ENCODE assay signal across 25 mouse cellular contexts in genomic region chr9:94615205-94615604, GRCm38 (mm10). TPM values are rescaled to one million over a fixed set of nuclear protein-coding genes. Genes with fewer than 3 reads are reported as not detected.
DNase-seq lines count a peak whose midpoint lies in the region; ATAC-seq and TF ChIP-seq lines count a peak whose summit lies in the region.
"Had no signal": no experiment of that assay in that cellular context is flagged by ENCODE, and none has a peak within 500 bp of the region (broad histone marks: within the 10 kb centered on the region; RNA-seq: fewer than 3 reads in every experiment).

No protein-coding gene starts in this region.

- no peak overlapping the region; the same call in 1 of the 2 replicates for H3K4me2 ChIP-seq in lung, embryonic 14.5 days
- H3K4me2 ChIP-seq in heart, embryonic 14.5 days (ENCODE audit: low read length) = peak overlapping the region; percentile 57
- H3K4me2 ChIP-seq: embryonic facial prominence, embryonic 12.5 days; hindbrain, embryonic 15.5 days; liver, embryonic 15.5 days; midbrain, embryonic 13.5 days; neural tube, embryonic 12.5 days had no signal

- peak overlapping the region; percentile 12; the same call in 1 of the 2 replicates for H3K27ac ChIP-seq in lung, embryonic 14.5 days (ENCODE audit: low read depth)
- peak overlapping the region; percentile 62 for H3K27ac ChIP-seq in heart, embryonic 10.5 days
- H3K27ac ChIP-seq in heart, embryonic 14.5 days (replicated peaks in 1 of 2; ENCODE audit: control insufficient read depth in 1 of 2, insufficient read depth in 1 of 2, low read depth in 2 of 2, low read length in 2 of 2) = peak overlapping the region; percentile 68 to 76
- H3K27ac ChIP-seq: embryonic facial prominence, embryonic 12.5 days; hindbrain, embryonic 15.5 days; left cerebral cortex, adult 2 months; liver, embryonic 15.5 days; midbrain, embryonic 13.5 days; neural tube, embryonic 12.5 days had no signal

- TF ChIP-seq CTCF in lung, embryonic 14.5 days (IDR thresholded peaks at IDR 0.05; ENCODE audit: low read depth) = no peak

- peak; percentile 65 for DNase-seq in lung, embryonic 14.5 days
- no peak for DNase-seq in lung, postnatal 4 days
- peak; percentile 78 for DNase-seq in heart, embryonic 10.5 days (ENCODE audit: low spot score)
- DNase-seq in lung, postnatal 25 days (ENCODE audit: low spot score) = peak; percentile 8
- no peak for DNase-seq in frontal cortex, adult 2 months (ENCODE audit: extremely low spot score in 1 of 2, low spot score in 1 of 2)
- DNase-seq: adrenal gland, adult 8-10 months; cerebellum, adult 18-20 months; cerebellum, postnatal 14 days; forebrain, postnatal 0 days; gastrocnemius, postnatal 25 days; kidney, adult 8-10 months; kidney, postnatal 10 days; retina, postnatal 1 day; right cerebral cortex, postnatal 25 days; spleen, adult 18-20 months had no signal

- H3K9ac ChIP-seq in lung, embryonic 14.5 days = no peak overlapping the region
- no peak overlapping the region for H3K9ac ChIP-seq in heart, embryonic 14.5 days (ENCODE audit: low read length)
- H3K9ac ChIP-seq: embryonic facial prominence, embryonic 12.5 days; forebrain, postnatal 0 days; hindbrain, embryonic 15.5 days; liver, embryonic 15.5 days; midbrain, embryonic 13.5 days; neural tube, embryonic 12.5 days had no signal

- WGBS in lung, embryonic 14.5 days = 42% methylated on average over 11 of the region's 11 CpGs
- WGBS in heart, embryonic 10.5 days = 25% methylated on average over 11 of the region's 11 CpGs
- WGBS in heart, embryonic 14.5 days = 8% methylated on average over 11 of the region's 11 CpGs

- no peaks in the 10 kb centered on the region for H3K27me3 ChIP-seq in lung, embryonic 14.5 days (ENCODE audit: insufficient read depth, low read length)
- no peaks in the 10 kb centered on the region for H3K27me3 ChIP-seq in heart, embryonic 10.5 days (ENCODE audit: insufficient read depth, poor library complexity, severe bottlenecking)
- no peaks in the 10 kb centered on the region for H3K27me3 ChIP-seq in heart, embryonic 14.5 days (ENCODE audit: control insufficient read depth, insufficient read depth, low read length)
- H3K27me3 ChIP-seq: embryonic facial prominence, embryonic 12.5 days; hindbrain, embryonic 15.5 days; liver, embryonic 15.5 days; megakaryocyte, embryonic 14.5 days; midbrain, embryonic 13.5 days; neural tube, embryonic 12.5 days; Patski had no signal

- peaks cover 5% of the 10 kb centered on the region; the same call in 1 of the 2 replicates for H3K4me1 ChIP-seq in lung, embryonic 14.5 days (ENCODE audit: insufficient read depth)
- H3K4me1 ChIP-seq in heart, embryonic 10.5 days = peaks cover 17% of the 10 kb centered on the region; the same call in 1 of the 2 replicates
- H3K4me1 ChIP-seq in heart, embryonic 14.5 days (ENCODE audit: control insufficient read depth in 2 of 2, insufficient read depth in 2 of 2, low read length in 2 of 2) = peaks cover 7 to 25% of the 10 kb centered on the region in 2 experiments; a peak in 2 of 4 replicates
- H3K4me1 ChIP-seq: embryonic facial prominence, embryonic 12.5 days; neural tube, embryonic 12.5 days had no signal

- no peaks in the 10 kb centered on the region for H3K36me3 ChIP-seq in lung, embryonic 14.5 days (ENCODE audit: insufficient read depth)
- no peaks in the 10 kb centered on the region for H3K36me3 ChIP-seq in heart, embryonic 10.5 days
- H3K36me3 ChIP-seq in heart, embryonic 14.5 days (ENCODE audit: control insufficient read depth, insufficient read depth, low read length) = no peaks in the 10 kb centered on the region
- H3K36me3 ChIP-seq: embryonic facial prominence, embryonic 12.5 days; hindbrain, embryonic 15.5 days; liver, embryonic 15.5 days; midbrain, embryonic 13.5 days; neural tube, embryonic 12.5 days had no signal

- H3K9me3 ChIP-seq in lung, embryonic 14.5 days (ENCODE audit: low read depth, low read length) = no peaks in the 10 kb centered on the region
- no peaks in the 10 kb centered on the region for H3K9me3 ChIP-seq in heart, embryonic 10.5 days
- H3K9me3 ChIP-seq in heart, embryonic 14.5 days (ENCODE audit: control insufficient read depth, low read length) = no peaks in the 10 kb centered on the region
- H3K9me3 ChIP-seq: embryonic facial prominence, embryonic 12.5 days; hindbrain, embryonic 15.5 days; liver, embryonic 15.5 days; midbrain, embryonic 13.5 days; neural tube, embryonic 12.5 days had no signal

- ATAC-seq in lung, embryonic 14.5 days (ENCODE audit: insufficient read depth) = peak; percentile 66
- peak; percentile 70 for ATAC-seq in heart, embryonic 14.5 days (ENCODE audit: insufficient number of reproducible peaks, insufficient read depth, low FRiP score, low read depth)
- ATAC-seq in granulocyte monocyte progenitor cell, adult 5-6 weeks (replicated peaks; ENCODE audit: poor library complexity, severe bottlenecking) = no peak; the same call in 1 of the 2 replicates
- ATAC-seq: forebrain, postnatal 0 days; midbrain, embryonic 13.5 days; Patski had no signal

- no peak overlapping the region for H3K4me3 ChIP-seq in lung, embryonic 14.5 days (ENCODE audit: low read depth, low read length)
- H3K4me3 ChIP-seq in heart, embryonic 10.5 days = no peak overlapping the region
- no peak overlapping the region for H3K4me3 ChIP-seq in heart, embryonic 14.5 days (ENCODE audit: control insufficient read depth in 1 of 2, insufficient read depth in 1 of 2, low read depth in 1 of 2, low read length in 2 of 2)
- H3K4me3 ChIP-seq: embryonic facial prominence, embryonic 12.5 days; hindbrain, embryonic 15.5 days; left cerebral cortex, adult 2 months; liver, embryonic 15.5 days; megakaryocyte, embryonic 14.5 days; midbrain, embryonic 13.5 days; neural tube, embryonic 12.5 days had no signal

RNA-seq across cellular contexts. Expression of gene Slc9a9, which starts 54.5 kb away (rescaled TPM):
- 5.0 and 5.1 TPM in 2 replicates for polyA plus RNA-seq in lung, embryonic 14.5 days (2014; fragmentation: Nextera tagmentation; extraction: Ambion mirVana)
- 2.6 and 3.3 TPM in 2 replicates for polyA plus RNA-seq in heart, embryonic 10.5 days (2016; fragmentation: Nextera tagmentation; extraction: Ambion mirVana)
- polyA plus RNA-seq in heart, embryonic 14.5 days (2014; fragmentation: Nextera tagmentation; extraction: Ambion mirVana) = 3.5 and 4.7 TPM in 2 replicates
- 10.5 and 13.8 TPM in 2 replicates for total RNA-seq in granulocyte monocyte progenitor cell, adult 5-6 weeks (2014; fragmentation: Nextera tagmentation)
- 7.6 and 11.1 TPM in 2 replicates for total RNA-seq in granulocyte monocyte progenitor cell, adult 5-6 weeks (2017)
- polyA plus RNA-seq in frontal cortex, adult 2 months (2012; rRNA removed) = 18.4 and 20.8 TPM in 2 replicates

Comparison
In these comparisons a context has a peak if more than half of its experiments do, and no peak if none do; other contexts are left out.
1. DNase-seq: peak in lung, embryonic 14.5 days (single experiment), heart, embryonic 10.5 days (single experiment) and lung, postnatal 25 days (single experiment); none in lung, postnatal 4 days (0 of 2) and frontal cortex, adult 2 months (0 of 2).
2. H3K27ac ChIP-seq: peak in every context shown above with its lines; median percentile 72 in heart, embryonic 14.5 days; 62 in heart, embryonic 10.5 days; 12 in lung, embryonic 14.5 days.